Mouse (Mus musculus) ovary, adult 2 months (tissue): ENCODE results near the gene Tmem107. TPM values are rescaled to one million over a fixed set of nuclear protein-coding genes. Genes with fewer than 3 reads are reported as not detected.

Experiments
- polyA plus RNA-seq: library from polyadenylated mRNA; depleted of rRNA; stranded (reverse); fragments of >200 nt; gene quantifications from 2 replicates; pipeline ENCODE4 v1.2.3, GENCODE M21; 2012; rRNA removed

Tmem107 gene
- polyA plus RNA-seq: 60.2 and 98.0 TPM in 2 replicates

GRCm38 (mm10) chr11:69070590-69071222 lies at the start of gene Tmem107:
Gene Tmem107, plus strand, starts transcription at chr11:69070806.

GRCm38 (mm10) chr11:69045531-69046394 lies 24.8 kb upstream of the Tmem107 start, which contains the start of gene Aurkb:
Gene Aurkb, plus strand, starts transcription at chr11:69045647.

GRCm38 (mm10) chr11:69059357-69059974 lies 11.1 kb upstream of the Tmem107 start, which contains the start of gene Borcs6:
Gene Borcs6, plus strand, starts transcription at chr11:69059717.

GRCm38 (mm10) chr11:69088103-69088855 lies 17.7 kb downstream of the Tmem107 start, which contains the start of gene Vamp2:
Gene Vamp2, plus strand, starts transcription at chr11:69088490.

GRCm38 (mm10) chr11:69094697-69095429 lies 24.3 kb downstream of the Tmem107 start, which contains the start of gene Per1:
Gene Per1, plus strand, starts transcription at chr11:69095217.

GRCm38 (mm10) chr11:69120221-69121000 lies 49.8 kb downstream of the Tmem107 start, which contains the start of gene Hes7:
Gene Hes7, plus strand, starts transcription at chr11:69120404.

GRCm38 (mm10) chr11:69122336-69122951 lies 51.8 kb downstream of the Tmem107 start, which contains the start of gene 9130213A22Rik:
Gene 9130213A22Rik, minus strand, starts transcription at chr11:69122589.

Other genes with a start within 250 kb of the Tmem107 start
- 104 and 124 TPM in 2 replicates for gene Ndel1, start 198.9 kb upstream of the Tmem107 start, polyA plus RNA-seq
- 0.03 and 0.21 TPM in 2 replicates for gene Rnf222, start 182.3 kb upstream of the Tmem107 start, polyA plus RNA-seq
- gene Rpl26, start 169.2 kb upstream of the Tmem107 start, polyA plus RNA-seq: 1,030 and 1,365 TPM in 2 replicates
- not detected in 2 replicates for gene Odf4, start 143.7 kb upstream of the Tmem107 start, polyA plus RNA-seq
- 53.3 and 59.5 TPM in 2 replicates for gene Arhgef15, start 113.3 kb upstream of the Tmem107 start, polyA plus RNA-seq
- 94.0 and 117 TPM in 2 replicates for gene Slc25a35, start 102.7 kb upstream of the Tmem107 start, polyA plus RNA-seq
- gene Rangrf, start 95.6 kb upstream of the Tmem107 start, polyA plus RNA-seq: 31.8 and 49.9 TPM in 2 replicates
- 27.2 and 30.6 TPM in 2 replicates for gene Pfas, start 62.3 kb upstream of the Tmem107 start, polyA plus RNA-seq
- 69.9 and 84.4 TPM in 2 replicates for gene Ctc1, start 54.9 kb upstream of the Tmem107 start, polyA plus RNA-seq
- gene Aurkb, start 25.2 kb upstream of the Tmem107 start, polyA plus RNA-seq: 35.2 and 55.8 TPM in 2 replicates
- 26.9 and 29.6 TPM in 2 replicates for gene Borcs6, start 11.1 kb upstream of the Tmem107 start, polyA plus RNA-seq
- gene Vamp2, start 17.7 kb downstream of the Tmem107 start, polyA plus RNA-seq: 128 and 221 TPM in 2 replicates
- gene Per1, start 24.4 kb downstream of the Tmem107 start, polyA plus RNA-seq: 25.2 and 31.5 TPM in 2 replicates
- 0.83 and 1.5 TPM in 2 replicates for gene Hes7, start 49.6 kb downstream of the Tmem107 start, polyA plus RNA-seq
- 1.4 TPM in 2 replicates for gene 9130213A22Rik, start 51.8 kb downstream of the Tmem107 start, polyA plus RNA-seq
- gene Aloxe3, start 55.1 kb downstream of the Tmem107 start, polyA plus RNA-seq: 2.8 and 7.0 TPM in 2 replicates
- gene Alox12b, start 86.2 kb downstream of the Tmem107 start, polyA plus RNA-seq: 0.18 TPM in 1 of 2 replicates, not detected in the other
- 0.06 TPM in 1 of 2 replicates, not detected in the other for gene Alox8, start 127.0 kb downstream of the Tmem107 start, polyA plus RNA-seq
- gene Gucy2e, start 166.2 kb downstream of the Tmem107 start, polyA plus RNA-seq: 1.6 and 1.8 TPM in 2 replicates